Mouse (Mus musculus) ES-Bruce4 (cell line): ENCODE measurements around the gene Cysrt1. TPM values are rescaled to one million over a fixed set of nuclear protein-coding genes. Genes with fewer than 3 reads are reported as not detected.
A peak's percentile ranks its signal among the peaks of the same experiment; 100 is the strongest.

ENCODE experiments used
- H3K27ac ChIP-seq: 2 replicates; pipeline ENCODE4 v1.5.1; 2012; ENCODE audit warnings: low read length, inconsistent platforms; ENCODE audit not compliant: insufficient read depth
- H3K27me3 ChIP-seq: 2 replicates; pipeline ENCODE4 v1.6.1; 2012; ENCODE audit warnings: mild to moderate bottlenecking, low read length, inconsistent platforms; ENCODE audit not compliant: control insufficient read depth, poor library complexity, insufficient read depth, severe bottlenecking
- H3K36me3 ChIP-seq: 2 replicates; pipeline ENCODE4 v1.6.1; 2012; ENCODE audit warnings: inconsistent platforms, mild to moderate bottlenecking, low read length, moderate library complexity; ENCODE audit not compliant: control insufficient read depth, poor library complexity, insufficient read depth, severe bottlenecking
- H3K4me1 ChIP-seq: one replicate; pipeline ENCODE4 v1.8.1; 2011; ENCODE audit warnings: low read length; ENCODE audit not compliant: control insufficient read depth, insufficient read depth
- H3K4me3 ChIP-seq: 2 replicates; pipeline ENCODE4 v1.5.1; 2011; ENCODE audit warnings: low read depth, mild to moderate bottlenecking, low read length
- H3K9ac ChIP-seq: 2 replicates; pipeline ENCODE4 v1.6.1; 2012; ENCODE audit warnings: low read depth, mild to moderate bottlenecking, inconsistent platforms; ENCODE audit not compliant: poor library complexity, severe bottlenecking
- H3K9me3 ChIP-seq: replicated peaks from 2 replicates; pipeline ENCODE4 v1.6.1; 2012; ENCODE audit warnings: mild to moderate bottlenecking, low read length, inconsistent platforms; ENCODE audit not compliant: control insufficient read depth, poor library complexity, insufficient read depth, severe bottlenecking
- CTCF ChIP-seq: IDR thresholded peaks from one replicate; pipeline ENCODE4 v1.8.1; 2011; ENCODE audit warnings: low read depth, low read length
- EP300 ChIP-seq: IDR thresholded peaks from 2 replicates; pipeline ENCODE4 v1.6.1; 2011; ENCODE audit warnings: low read depth, low read length; ENCODE audit not compliant: insufficient read depth
- POLR2A ChIP-seq: IDR thresholded peaks from one replicate; pipeline ENCODE4 v1.8.1; 2011; ENCODE audit warnings: low read length; ENCODE audit not compliant: insufficient read depth
- polyA plus RNA-seq: library from polyadenylated mRNA; stranded (reverse); fragments of >200 nt; gene quantifications from 2 replicates; pipeline ENCODE4 v1.2.4, GENCODE M21; 2011; ENCODE audit warnings: low read depth; ENCODE audit not compliant: missing spikeins, insufficient read depth, insufficient read length

The Cysrt1 gene
- polyA plus RNA-seq, 1 experiment, result not detected

DNA sequence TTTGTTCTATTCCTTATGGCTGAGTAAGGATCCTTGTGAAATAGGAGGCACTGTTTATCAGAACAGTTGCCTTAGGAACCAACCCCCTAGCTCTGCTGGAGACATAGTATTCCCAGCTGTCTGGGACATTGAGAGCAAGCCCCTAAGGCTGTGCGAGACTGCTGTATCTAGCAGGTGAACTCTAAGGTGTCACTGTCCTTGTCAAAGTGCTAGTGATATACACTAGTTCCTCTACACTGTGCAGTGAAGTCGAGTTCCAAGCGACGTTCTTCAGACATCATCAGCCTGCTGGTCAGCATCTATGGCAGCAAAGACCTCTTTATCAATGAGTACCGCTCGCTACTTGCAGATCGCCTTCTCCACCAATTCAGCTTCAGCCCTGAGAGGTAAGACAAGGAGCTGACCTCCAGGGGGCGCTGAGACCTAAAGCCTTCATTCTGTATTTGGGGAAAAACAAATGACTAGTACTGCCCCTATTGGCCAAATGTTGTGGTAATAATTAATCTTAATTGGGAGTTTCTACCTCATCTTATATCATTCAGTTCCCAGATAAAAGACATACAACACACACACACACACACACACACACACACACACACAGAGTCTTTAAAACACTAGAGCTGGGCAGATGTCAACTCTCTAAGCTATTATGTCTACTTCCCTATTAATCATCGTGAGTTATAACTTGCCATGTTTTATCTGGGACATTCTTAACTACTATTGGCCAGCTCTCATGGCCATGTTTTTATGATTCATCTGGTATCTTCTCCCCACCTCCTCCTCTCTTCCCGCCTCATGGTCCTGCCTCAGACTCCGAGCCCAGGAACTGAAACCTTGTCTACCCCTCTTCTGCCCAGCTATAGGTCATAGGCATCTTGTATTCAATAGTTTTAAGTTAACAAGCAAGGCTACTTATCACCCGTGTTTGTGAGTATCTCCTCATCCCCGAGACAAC is 37.0 kb upstream of the Cysrt1 start:
- TF ChIP-seq POLR2A (no peak), CTCF (peak; percentile 74)
- no peak overlapping the region for H3K4me3 ChIP-seq
- no peak overlapping the region for H3K27ac ChIP-seq
- no peaks in the 10 kb centered on the region for H3K9me3 ChIP-seq
- H3K27me3 ChIP-seq, result no peaks in the 10 kb centered on the region
- H3K9ac ChIP-seq, result no peak overlapping the region
- H3K4me1 ChIP-seq, result no peaks in the 10 kb centered on the region
- peaks cover 32% of the 10 kb centered on the region for H3K36me3 ChIP-seq

GRCm38 (mm10) chr2:25273010-25273409 is 30.8 kb upstream of the Cysrt1 start:
- no peak overlapping the region for H3K27ac ChIP-seq
- peaks cover 15% of the 10 kb centered on the region for H3K36me3 ChIP-seq
- H3K9me3 ChIP-seq, result no peaks in the 10 kb centered on the region
- peak overlapping the region; percentile 97 for H3K4me3 ChIP-seq
- H3K4me1 ChIP-seq, result no peaks in the 10 kb centered on the region
- peak overlapping the region; percentile 60 for H3K9ac ChIP-seq
- TF ChIP-seq CTCF, result no peak
- TF ChIP-seq EP300, result no peak
- TF ChIP-seq POLR2A, result no peak
- H3K27me3 ChIP-seq, result no peaks in the 10 kb centered on the region

DNA sequence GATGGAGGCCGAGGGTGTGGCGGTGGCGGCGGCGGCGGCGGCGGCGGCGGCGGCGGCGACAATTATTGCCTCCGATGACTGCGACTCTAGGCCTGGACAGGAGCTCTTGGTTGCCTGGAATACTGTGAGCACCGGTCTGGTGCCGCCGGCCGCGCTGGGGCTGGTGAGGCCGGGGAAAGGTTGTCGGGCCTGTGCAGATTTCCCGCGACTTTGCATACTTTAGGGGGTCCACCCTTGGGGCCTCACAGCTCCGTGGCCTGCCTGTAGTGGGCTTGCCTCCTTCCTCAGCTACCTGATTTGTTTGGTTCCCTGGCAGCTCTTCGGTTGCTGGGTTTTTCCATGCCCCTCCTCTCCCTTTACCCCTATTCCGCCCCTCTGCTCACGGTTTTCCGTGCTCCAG is 30.3 kb upstream of the Cysrt1 start:
- Histone ChIP-seq H3K36me3 (peaks cover 13% of the 10 kb centered on the region), H3K9ac (peak overlapping the region; percentile 60), H3K4me1 (no peaks in the 10 kb centered on the region), H3K9me3 (no peaks in the 10 kb centered on the region), H3K4me3 (peak overlapping the region; percentile 97), H3K27ac (no peak overlapping the region), H3K27me3 (no peaks in the 10 kb centered on the region)
- TF ChIP-seq EP300 (no peak), POLR2A (no peak), CTCF (no peak)

DNA sequence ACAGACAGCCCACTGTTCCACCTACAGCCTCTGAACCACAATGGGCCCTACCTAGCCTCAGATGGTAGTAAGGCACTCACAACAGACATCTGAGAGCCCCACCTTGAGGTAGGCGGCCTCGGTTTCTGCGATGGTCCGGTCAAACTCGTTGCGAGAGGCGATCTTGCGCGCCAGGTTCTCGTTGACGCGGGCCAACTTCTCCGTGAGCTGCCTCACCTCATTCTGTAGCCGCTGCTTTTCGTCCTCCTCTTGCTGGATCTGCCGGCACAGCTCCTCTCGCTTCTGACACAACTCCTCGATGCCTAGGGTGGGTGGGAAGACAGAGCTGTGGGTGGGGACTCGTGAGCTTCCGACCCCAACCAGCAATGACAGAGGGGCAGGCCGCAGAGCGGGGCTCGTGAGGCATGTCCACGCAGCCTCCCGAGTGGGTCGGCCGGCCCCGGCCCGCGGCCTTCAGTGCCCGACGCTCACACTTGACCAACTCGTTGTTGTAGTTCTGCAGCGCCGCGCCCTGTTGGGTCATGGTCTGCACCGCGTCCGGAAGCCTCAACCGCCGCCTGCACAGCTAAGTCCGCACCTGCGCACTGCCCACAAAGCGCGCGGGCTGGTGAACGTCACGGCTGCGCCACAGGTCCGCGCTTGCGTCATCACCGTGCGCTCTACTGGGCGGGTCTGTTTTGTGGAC is 29.7 kb upstream of the Cysrt1 start, which contains the start of the genes Ssna1 and Anapc2:
Gene Ssna1 (minus strand): TSS at position 612 of the 685 bp plus-strand sequence.
Gene Anapc2 (plus strand): TSS at position 652 of the 685 bp plus-strand sequence.
- H3K36me3 ChIP-seq, result peaks cover 13% of the 10 kb centered on the region

DNA sequence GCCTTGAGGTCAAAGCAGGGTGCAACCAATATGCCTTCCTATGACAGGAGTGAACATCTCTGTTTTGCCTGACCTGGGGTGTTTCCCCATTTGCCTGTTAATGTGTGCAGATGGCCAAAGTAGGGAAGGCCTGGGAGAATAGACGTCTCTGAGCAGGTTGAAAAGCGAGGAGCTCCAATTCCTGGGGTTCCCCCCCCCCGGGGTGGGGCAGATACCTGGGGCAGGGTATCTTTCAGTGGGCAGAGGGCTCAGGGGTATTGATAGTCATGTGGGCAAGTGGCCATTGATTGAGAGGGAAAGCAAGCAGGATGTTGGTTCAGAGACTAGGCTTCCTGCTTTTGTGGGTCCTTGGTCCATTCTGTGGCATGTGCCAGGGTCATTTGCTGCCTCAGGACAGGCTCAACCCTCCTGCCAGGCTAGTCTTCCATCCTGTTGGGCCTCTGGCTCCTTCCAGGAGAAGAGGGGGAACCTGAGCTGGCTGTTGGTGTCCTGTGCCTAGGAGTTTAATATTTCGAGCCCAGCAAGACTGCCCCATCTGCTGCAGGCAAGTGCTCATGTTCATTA is 25.6 kb upstream of the Cysrt1 start:
- H3K4me3 ChIP-seq, result no peak overlapping the region
- no peak for TF ChIP-seq POLR2A
- TF ChIP-seq CTCF, result no peak
- no peak for TF ChIP-seq EP300
- no peak overlapping the region for H3K27ac ChIP-seq
- peaks cover 5% of the 10 kb centered on the region for H3K4me1 ChIP-seq
- H3K36me3 ChIP-seq, result peaks cover 4% of the 10 kb centered on the region; the same call in 1 of the 2 replicates
- H3K27me3 ChIP-seq, result no peaks in the 10 kb centered on the region
- no peak overlapping the region for H3K9ac ChIP-seq
- no peaks in the 10 kb centered on the region for H3K9me3 ChIP-seq

More for the DNA sequence above, 29.7 kb upstream of the Cysrt1 start, which contains the start of the genes Ssna1 and Anapc2:
- Histone ChIP-seq H3K4me1 (no peaks in the 10 kb centered on the region), H3K4me3 (peak within 1 kb of the TSS; percentile 97), H3K27me3 (no peaks in the 10 kb centered on the region), H3K9me3 (no peaks in the 10 kb centered on the region), H3K27ac (no peak within 1 kb of the TSS), H3K9ac (peak within 1 kb of the TSS; percentile 60)
- peak; percentile 16 for TF ChIP-seq CTCF
- TF ChIP-seq EP300, result peak; percentile 61
- peak; percentile 88 for TF ChIP-seq POLR2A
